Mouse (Mus musculus): ENCODE data around the gene Ccser1. TPM values are rescaled to one million over a fixed set of nuclear protein-coding genes. Genes with fewer than 3 reads are reported as not detected.

The Ccser1 gene
- 0.61 TPM for total RNA-seq (2023)

GRCm38 (mm10) chr6:61179949-61180755 lies at the start of gene Ccser1:
TSS of gene Ccser1 (plus strand) at chr6:61180324.

Data from CD8-positive naive resting alpha-beta T cell, adult 57 days (primary cell).